Mouse (Mus musculus) kidney, postnatal 36 days (tissue): ENCODE data around the gene Vamp5.
A peak's percentile ranks its signal among the peaks of the same experiment; 100 is the strongest.

ENCODE experiments used
- DNase-seq, 2 experiments: peaks; one replicate each; pipeline ENCODE4 v3.0.0; 2021 to 2022; ENCODE audit warnings: mixed read lengths in 2 of 2

Gene Vamp5

DNA sequence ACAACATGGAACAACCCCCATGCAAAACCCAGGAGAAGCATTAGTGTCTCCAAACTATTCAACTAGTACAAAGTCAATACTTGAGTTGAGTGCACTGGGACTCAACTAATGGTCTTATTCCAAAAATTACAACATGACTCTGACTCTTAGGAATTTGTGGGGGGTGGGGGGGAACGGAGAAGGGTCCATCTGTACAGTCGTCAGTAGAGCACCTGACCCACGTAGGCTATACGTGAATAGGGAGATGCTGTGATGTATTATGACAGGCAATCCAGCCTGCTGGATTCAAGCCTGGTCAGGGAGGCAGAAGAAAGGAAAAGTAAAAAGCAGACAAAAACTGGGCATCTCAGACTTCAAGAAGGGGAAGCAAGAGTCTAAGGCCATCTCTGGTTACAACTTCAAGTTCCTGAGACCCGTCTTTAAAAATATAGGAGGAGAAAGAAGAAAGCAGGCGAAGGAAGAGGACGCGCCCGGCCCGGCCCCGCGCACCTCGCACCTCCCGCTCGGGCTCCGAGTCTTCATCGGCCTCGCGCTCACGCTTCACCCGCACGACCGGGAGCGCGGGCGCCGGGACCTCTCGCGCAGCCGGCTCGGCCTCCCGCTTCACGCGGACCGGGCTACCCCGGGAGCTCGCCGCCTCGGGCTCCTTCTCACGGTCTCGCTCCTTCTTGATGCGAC, 35.7 kb downstream of the Vamp5 start:
- no peak for DNase-seq

DNA sequence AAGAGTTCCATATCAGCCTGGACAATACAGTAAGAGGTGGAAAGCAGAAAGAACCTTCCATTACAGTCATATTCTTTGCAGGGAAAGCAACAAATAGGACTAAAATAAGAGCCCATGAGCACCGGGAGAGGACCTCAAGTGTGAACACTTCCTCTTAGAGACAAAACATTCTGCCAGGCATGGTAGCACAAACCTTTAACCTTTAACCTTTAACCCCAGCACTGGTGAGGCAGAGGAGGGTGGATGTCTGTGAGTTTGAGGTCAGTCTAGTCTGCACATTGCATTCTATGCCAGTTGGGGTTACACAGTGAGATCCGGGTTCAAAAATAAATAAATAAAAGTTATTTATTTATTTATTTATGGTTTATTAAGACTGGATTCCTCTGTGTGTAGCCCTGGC, 39.8 kb downstream of the Vamp5 start:
- peak in 1 of 2 experiments; percentile 46 for DNase-seq

DNA sequence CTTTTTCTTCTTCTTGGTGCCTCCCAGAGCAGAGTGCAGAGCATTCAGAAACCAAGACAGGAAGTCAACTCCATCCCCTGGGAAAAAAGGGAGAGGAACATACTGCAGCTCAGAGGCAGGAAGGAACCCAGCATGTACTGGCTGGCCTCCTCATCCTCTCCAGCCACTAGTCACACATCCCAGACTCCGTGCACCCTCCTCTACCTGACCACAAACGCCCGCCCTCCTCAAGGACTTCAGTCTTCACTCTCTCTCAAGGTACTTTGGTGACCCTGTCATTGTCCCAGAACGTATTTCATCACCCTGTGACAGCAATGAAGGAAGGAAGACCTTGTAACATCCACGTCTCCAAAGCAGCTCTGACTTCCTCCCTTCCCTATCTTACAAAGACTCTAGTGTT, 47.2 kb downstream of the Vamp5 start:
- DNase-seq: no peak

DNA sequence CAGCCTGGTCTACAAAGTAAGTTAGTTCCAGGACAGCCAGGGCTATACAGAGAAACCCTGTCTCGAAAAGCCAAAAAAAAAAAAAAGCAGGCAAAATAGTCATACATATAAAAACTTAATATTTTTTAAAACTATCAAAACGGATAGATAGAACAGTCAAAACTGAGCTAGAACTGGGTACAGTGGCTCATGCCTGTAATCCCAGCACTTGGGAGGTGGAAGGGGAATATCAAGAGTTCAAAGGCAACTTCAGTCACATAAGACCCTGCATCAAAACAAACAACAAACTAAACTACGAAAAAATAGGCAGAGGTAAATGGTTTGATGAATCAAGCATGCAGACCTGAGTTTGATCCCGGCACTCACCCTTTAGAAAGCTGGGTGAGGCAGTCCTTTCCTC, 50.1 kb downstream of the Vamp5 start:
- no peak for DNase-seq

DNA sequence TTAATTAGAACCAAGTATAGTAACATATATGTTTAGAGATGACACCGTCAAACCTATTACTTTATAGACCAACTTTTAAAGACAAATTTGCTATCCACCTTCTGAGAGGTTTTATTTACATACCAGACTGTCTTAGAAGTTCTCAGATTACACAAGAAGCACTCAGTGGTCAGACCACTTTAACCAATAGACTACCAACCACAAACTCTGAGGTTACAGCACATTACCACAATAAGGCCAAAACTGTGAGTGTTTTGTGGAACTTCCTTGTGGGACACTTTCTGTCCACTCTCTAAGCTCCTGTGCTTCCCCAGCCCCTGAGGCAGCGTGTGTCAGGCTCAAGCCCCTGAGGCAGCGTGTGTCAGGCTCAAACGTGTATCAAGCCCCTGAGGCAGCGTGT, 51.2 kb downstream of the Vamp5 start:
- DNase-seq: no peak

DNA sequence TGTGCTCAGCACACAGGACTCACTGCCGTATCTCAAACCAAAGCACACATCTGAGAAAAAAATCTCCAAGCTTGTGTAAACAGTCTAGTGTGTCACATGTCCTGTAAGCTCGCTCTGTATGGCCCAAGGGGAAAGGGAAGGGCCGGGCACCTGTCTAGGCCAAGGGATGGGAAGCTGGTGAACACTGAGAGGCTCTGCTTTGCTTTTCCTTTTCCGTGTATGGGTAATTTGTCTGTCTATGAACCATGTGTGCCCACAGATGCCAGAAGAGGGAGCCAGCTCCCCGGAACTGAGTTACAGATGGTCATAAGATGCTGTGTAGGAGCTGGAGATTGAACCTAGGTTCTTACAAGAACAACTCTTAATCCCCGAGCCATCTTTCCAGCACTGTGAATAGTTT, 54.0 kb downstream of the Vamp5 start:
- peak; percentile 78 to 84 for DNase-seq

DNA sequence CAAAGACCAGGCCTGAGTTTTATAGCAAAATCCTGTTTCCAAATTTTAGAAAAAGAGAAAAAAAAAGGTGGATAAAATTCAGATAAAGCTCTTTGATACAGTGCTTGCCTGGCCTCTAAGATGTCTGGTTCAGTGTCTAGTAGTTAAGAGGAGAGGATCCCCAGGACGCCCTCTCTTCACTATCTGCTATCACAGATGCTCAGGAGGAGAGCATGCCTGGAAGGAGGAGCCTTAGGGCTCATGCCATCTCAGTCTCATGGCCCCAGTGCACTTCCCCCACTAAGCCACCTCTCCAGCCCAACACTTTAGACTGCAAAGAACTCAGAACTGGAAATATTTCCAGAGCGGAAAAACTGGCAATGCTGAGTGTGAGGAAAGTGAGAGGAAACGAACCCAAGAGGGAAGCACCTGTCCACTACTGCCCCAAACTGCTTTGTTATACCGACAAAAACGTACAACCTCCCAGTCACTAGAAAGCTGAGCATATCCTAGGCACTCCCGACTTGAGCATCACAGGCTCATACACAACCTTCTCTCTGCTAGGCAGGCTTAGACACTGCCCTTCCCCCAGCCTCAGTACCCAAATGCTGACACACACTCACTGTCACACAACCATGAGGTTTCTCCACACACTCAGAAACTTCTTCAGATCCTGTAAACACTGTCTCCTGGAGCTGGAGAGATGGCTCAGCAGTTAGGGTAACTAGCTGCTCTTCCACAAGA, 56.3 kb downstream of the Vamp5 start:
- DNase-seq: no peak

DNA sequence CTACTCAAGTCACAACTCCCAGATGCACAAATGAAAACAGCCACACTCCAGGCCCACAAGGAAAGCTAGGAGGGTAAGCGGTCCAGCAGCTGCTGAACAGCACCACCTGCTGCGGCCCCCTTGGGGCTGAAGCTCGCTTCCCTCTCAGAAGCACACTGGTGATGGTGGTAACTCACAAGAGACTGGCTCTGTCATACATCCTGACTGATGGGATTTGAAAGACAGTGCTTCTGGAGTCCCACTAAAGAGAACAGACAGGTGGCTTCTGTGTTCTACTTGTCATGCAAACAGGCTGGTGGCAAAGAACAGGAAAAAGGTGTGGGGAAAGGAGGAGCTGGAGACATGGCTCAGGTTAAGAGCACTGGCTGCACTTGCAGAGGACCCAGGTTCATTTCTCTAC, 57.3 kb downstream of the Vamp5 start:
- DNase-seq: no peak

DNA sequence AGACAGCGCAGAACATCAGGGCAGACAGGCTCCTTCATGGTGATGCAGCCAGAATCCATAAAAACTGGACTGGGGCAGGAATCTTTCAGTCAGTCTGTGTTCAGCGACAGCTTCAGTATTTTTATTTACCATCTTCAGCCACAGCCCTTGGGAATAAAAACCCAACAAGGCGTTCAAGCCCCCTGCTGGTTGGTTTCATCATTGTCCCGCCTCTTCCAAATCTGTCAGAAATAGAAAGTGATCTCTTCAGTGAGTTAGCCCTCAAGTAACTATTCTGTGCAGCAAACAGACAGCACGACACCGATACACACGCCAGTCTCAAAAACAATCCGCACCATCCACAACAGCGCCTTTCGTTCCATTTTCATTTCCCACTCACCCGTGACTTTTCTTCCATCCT, 61.2 kb downstream of the Vamp5 start:
- DNase-seq: peak; percentile 43 to 78
